Mouse (Mus musculus) CD4-positive, CD25-positive, alpha-beta regulatory T cell, adult 2 months (primary cell): ENCODE data around the gene Trpm7.
A peak's percentile ranks its signal among the peaks of the same experiment; 100 is the strongest.
"Not testable (repeated sequence)": the region's sequence is repeated elsewhere in the genome, so short reads cannot be mapped to it uniquely, and the experiment has no call there.

Source experiments
- DNase-seq: peaks from one replicate; pipeline ENCODE4 v3.0.0-alpha.2; 2012; ENCODE audit warnings: low read depth, low spot score

Gene Trpm7

GRCm38 (mm10) chr2:126875871-126876796 lies at the start of gene Trpm7:
Trpm7 (minus strand) TSS chr2:126876230.
- peak; percentile 94 for DNase-seq

GRCm38 (mm10) chr2:126920358-126921060 lies 44.5 kb upstream of the Trpm7 start:
- DNase-seq, result peak; percentile 40

GRCm38 (mm10) chr2:126916236-126916635 lies 40.2 kb upstream of the Trpm7 start:
- DNase-seq, result no peak

GRCm38 (mm10) chr2:126914096-126914495 lies 38.1 kb upstream of the Trpm7 start:
- DNase-seq, result no peak

- DNase-seq, result no peak
Measured at GRCm38 (mm10) chr2:126904162-126904561, 28.1 kb upstream of the Trpm7 start.

- no peak for DNase-seq
Measured at GRCm38 (mm10) chr2:126897511-126897910, 21.5 kb upstream of the Trpm7 start.

- no peak for DNase-seq
Measured at GRCm38 (mm10) chr2:126896941-126897340, 20.9 kb upstream of the Trpm7 start.

GRCm38 (mm10) chr2:126894245-126894644 lies 18.2 kb upstream of the Trpm7 start:
- DNase-seq, result no peak

GRCm38 (mm10) chr2:126892316-126892715 lies 16.3 kb upstream of the Trpm7 start:
- no peak for DNase-seq

- no peak for DNase-seq
Measured at GRCm38 (mm10) chr2:126891743-126892142, 15.7 kb upstream of the Trpm7 start.

GRCm38 (mm10) chr2:126887141-126887540 lies 11.1 kb upstream of the Trpm7 start:
- DNase-seq, result no peak

- DNase-seq, result no peak
Measured at GRCm38 (mm10) chr2:126885871-126886270, 9.8 kb upstream of the Trpm7 start.

GRCm38 (mm10) chr2:126882711-126883110 lies 6.7 kb upstream of the Trpm7 start:
- not testable (repeated sequence) for DNase-seq

- no peak for DNase-seq
Measured at GRCm38 (mm10) chr2:126877991-126878390, 2.0 kb upstream of the Trpm7 start.

GRCm38 (mm10) chr2:126875516-126875835 lies 554 bp downstream of the Trpm7 start:
- no peak for DNase-seq

GRCm38 (mm10) chr2:126874809-126875515 lies 1.1 kb downstream of the Trpm7 start:
- DNase-seq, result peak; percentile 39

- DNase-seq, result no peak
Measured at GRCm38 (mm10) chr2:126866301-126866700, 9.7 kb downstream of the Trpm7 start.

GRCm38 (mm10) chr2:126865501-126866199 lies 10.4 kb downstream of the Trpm7 start:
- no peak for DNase-seq

GRCm38 (mm10) chr2:126865026-126865425 lies 11.0 kb downstream of the Trpm7 start:
- DNase-seq, result no peak

GRCm38 (mm10) chr2:126844751-126845150 lies 31.3 kb downstream of the Trpm7 start:
- no peak for DNase-seq

GRCm38 (mm10) chr2:126838848-126839247 lies 37.2 kb downstream of the Trpm7 start:
- DNase-seq, result no peak

GRCm38 (mm10) chr2:126817414-126817813 lies 58.6 kb downstream of the Trpm7 start:
- no peak for DNase-seq
